Mouse (Mus musculus) ES-E14 (cell line): ENCODE data around the gene Dscam. TPM values are rescaled to one million over a fixed set of nuclear protein-coding genes. Genes with fewer than 3 reads are reported as not detected.

Experiments used
- DNase-seq: peaks from one replicate; pipeline ENCODE4 v3.0.0-alpha.2; 2013; ENCODE audit warnings: low read depth, low spot score
- H3K27ac ChIP-seq: 2 replicates; pipeline ENCODE4 v1.5.1; 2012; ENCODE audit warnings: low read depth, mild to moderate bottlenecking, low read length, moderate library complexity, mixed read lengths; ENCODE audit not compliant: poor library complexity, insufficient read depth, severe bottlenecking
- H3K36me3 ChIP-seq: 2 replicates; pipeline ENCODE4 v1.6.1; 2012; ENCODE audit warnings: mild to moderate bottlenecking, low read length, moderate library complexity, mixed read lengths; ENCODE audit not compliant: control insufficient read depth, poor library complexity, insufficient read depth, severe bottlenecking
- H3K4me1 ChIP-seq, 2 experiments: fragments of 150-350 bp in 1 of 2; sonication (generic) in 1 of 2; 2 replicates each; pipeline ENCODE4 v1.6.1; 2012; ENCODE audit warnings: low read length in 2 of 2, mild to moderate bottlenecking in 1 of 2, mixed read lengths in 1 of 2; ENCODE audit not compliant: control insufficient read depth in 2 of 2, insufficient read depth in 2 of 2, poor library complexity in 1 of 2
- H3K4me3 ChIP-seq, 2 experiments: fragments of 150-350 bp in 1 of 2; sonication (generic) in 1 of 2; 2 replicates each; pipeline ENCODE4 v1.5.1; 2012; ENCODE audit warnings: low read length in 2 of 2, low read depth in 1 of 2, mild to moderate bottlenecking in 1 of 2, mixed read lengths in 1 of 2; ENCODE audit not compliant: insufficient read depth in 1 of 2, poor library complexity in 1 of 2, severe bottlenecking in 1 of 2
- H3K9ac ChIP-seq: 2 replicates; pipeline ENCODE4 v1.6.1; 2012; ENCODE audit warnings: low read depth, mild to moderate bottlenecking, low read length, mixed read lengths; ENCODE audit not compliant: poor library complexity, insufficient read depth, severe bottlenecking
- H3K9me3 ChIP-seq: fragments of 150-350 bp; sonication (generic); 2 replicates; pipeline ENCODE4 v1.6.1; 2012; ENCODE audit warnings: low read depth, mild to moderate bottlenecking, low read length; ENCODE audit not compliant: control insufficient read depth, insufficient read depth
- CHD2 ChIP-seq: IDR thresholded peaks from 2 replicates; pipeline ENCODE4 v1.6.1; 2014; ENCODE audit warnings: mild to moderate bottlenecking, low read depth, low read length, inconsistent platforms
- HCFC1 ChIP-seq: IDR thresholded peaks from 2 replicates; pipeline ENCODE4 v1.6.1; 2012; ENCODE audit warnings: low read length, inconsistent platforms, borderline replicate concordance; ENCODE audit not compliant: insufficient read depth
- MAFK ChIP-seq: IDR thresholded peaks from 2 replicates; pipeline ENCODE4 v1.6.1; 2014; ENCODE audit warnings: mild to moderate bottlenecking, low read depth, low read length, inconsistent platforms; ENCODE audit not compliant: insufficient read depth
- ZC3H11A ChIP-seq: IDR thresholded peaks from 2 replicates; pipeline ENCODE4 v1.6.1; 2012; ENCODE audit warnings: low read depth, mild to moderate bottlenecking, inconsistent platforms, low read length, borderline replicate concordance
- ZNF384 ChIP-seq: IDR thresholded peaks from 2 replicates; pipeline ENCODE4 v1.6.1; 2012; ENCODE audit warnings: low read depth, low read length, inconsistent platforms
- in situ Hi-C, 2 experiments: fragments of 600-800 bp; cut with MboI; formaldehyde crosslinking; loops; one replicate each; pipeline ENCODE4 v1.15.1; 2025; ENCODE audit warnings: low sequenced_read_pairs in 2 of 2, inconsistent platforms in 1 of 2; ENCODE audit not compliant: unreplicated experiment in 2 of 2
- total RNA-seq: library from RNA; depleted of rRNA; stranded (reverse); fragments of 300-350 nt; gene quantifications from 2 replicates; pipeline ENCODE4 v1.2.3, GENCODE M21; 2012

Gene Dscam
- total RNA-seq, 1 experiment = 0.04 TPM

DNA sequence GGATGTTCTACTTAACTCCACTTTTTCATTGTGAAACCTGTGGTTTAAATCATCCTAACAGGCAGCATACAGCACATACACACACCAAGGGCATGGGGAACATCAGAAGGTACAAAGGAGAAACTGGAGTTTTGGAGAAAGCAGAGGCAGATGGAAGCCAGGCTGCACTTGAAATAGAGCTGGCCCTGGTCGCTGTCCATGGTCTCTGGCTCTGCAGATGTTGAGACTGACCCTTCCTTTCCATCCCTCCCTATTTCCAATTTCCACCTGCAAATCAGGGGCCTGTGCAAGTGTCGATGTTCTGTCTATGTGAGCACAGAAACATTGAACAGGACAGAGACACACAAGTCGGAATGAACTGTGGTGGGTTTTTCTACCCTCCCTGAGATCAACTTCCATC is 81.2 kb downstream of the Dscam start:
- in situ Hi-C loops = no loop called here

DNA sequence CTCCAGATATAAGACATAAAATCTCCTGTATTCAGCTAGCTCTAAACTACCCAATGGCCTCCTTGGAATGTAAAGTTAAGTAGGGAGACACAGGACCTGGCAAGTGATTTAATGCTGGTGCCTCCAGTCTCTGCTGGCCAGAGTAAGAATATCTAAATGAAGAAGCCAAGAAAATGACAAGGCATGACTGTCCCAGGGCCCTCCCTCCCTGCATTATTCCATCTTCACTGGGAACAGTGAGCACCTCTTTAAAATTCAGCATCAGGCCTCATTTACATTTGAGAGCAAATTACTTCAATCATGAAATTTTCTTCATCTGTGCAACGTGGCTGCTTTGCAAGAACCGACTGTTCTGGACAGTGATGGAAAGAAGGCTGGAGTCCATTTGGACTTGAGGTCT is 86.9 kb downstream of the Dscam start:
- no peak for TF ChIP-seq CHD2
- TF ChIP-seq ZC3H11A = no peak
- TF ChIP-seq HCFC1 = no peak
- no peak for TF ChIP-seq ZNF384
- no peak for TF ChIP-seq MAFK

More for the DNA sequence above, 81.2 kb downstream of the Dscam start:
- no peak overlapping the region for H3K9ac ChIP-seq
- H3K4me3 ChIP-seq = no peak overlapping the region
- H3K4me1 ChIP-seq = no peaks in the 10 kb centered on the region
- no peak for DNase-seq
- no peak overlapping the region for H3K27ac ChIP-seq
- no peaks in the 10 kb centered on the region for H3K36me3 ChIP-seq
- TF ChIP-seq HCFC1 (no peak), ZNF384 (no peak), MAFK (no peak), ZC3H11A (no peak), CHD2 (no peak)
- no peaks in the 10 kb centered on the region for H3K9me3 ChIP-seq

DNA sequence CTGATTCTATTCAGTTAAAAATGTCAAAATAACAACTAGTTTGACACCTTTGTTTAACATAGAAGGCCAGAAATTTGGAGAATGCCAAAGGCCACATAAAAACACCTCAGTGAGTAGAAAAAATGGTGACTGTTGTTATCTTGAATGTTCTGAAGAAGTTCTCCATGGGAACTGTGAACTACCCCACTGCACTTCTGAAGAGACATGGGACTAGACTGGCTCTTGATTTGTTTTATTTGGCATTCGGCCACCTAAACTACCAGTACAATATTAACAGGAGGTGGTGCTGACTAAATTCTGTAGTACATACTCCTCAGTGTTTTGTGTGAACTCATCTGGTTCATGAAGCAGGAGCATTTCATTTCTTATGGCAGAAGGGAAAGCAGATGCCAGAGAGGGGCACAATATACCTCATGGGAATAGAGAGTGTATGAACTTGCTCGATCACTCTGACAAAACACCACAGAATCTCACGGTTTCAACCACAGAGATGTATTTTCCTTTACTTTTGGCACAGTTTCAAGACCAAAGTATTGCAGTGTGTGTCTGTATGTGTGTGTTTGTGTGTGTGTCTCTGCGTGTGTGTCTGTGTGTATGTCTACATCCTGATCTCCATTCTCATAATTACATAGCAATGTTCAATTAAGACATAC is 94.5 kb downstream of the Dscam start:
- no peak for TF ChIP-seq ZC3H11A
- no peak for TF ChIP-seq MAFK
- no peak for TF ChIP-seq HCFC1
- TF ChIP-seq CHD2 = no peak
- no peak for TF ChIP-seq ZNF384
- DNase-seq = no peak
- Histone ChIP-seq H3K9me3 (no peaks in the 10 kb centered on the region), H3K27ac (no peak overlapping the region), H3K4me1 (no peaks in the 10 kb centered on the region), H3K4me3 (no peak overlapping the region), H3K9ac (no peak overlapping the region), H3K36me3 (no peaks in the 10 kb centered on the region)
- in situ Hi-C loops = no loop called here

More for the DNA sequence above, 86.9 kb downstream of the Dscam start:
- Histone ChIP-seq H3K4me3 (no peak overlapping the region), H3K36me3 (no peaks in the 10 kb centered on the region), H3K9ac (no peak overlapping the region), H3K9me3 (no peaks in the 10 kb centered on the region), H3K4me1 (no peaks in the 10 kb centered on the region), H3K27ac (no peak overlapping the region)
- in situ Hi-C loops = no loop called here
- DNase-seq = no peak

DNA sequence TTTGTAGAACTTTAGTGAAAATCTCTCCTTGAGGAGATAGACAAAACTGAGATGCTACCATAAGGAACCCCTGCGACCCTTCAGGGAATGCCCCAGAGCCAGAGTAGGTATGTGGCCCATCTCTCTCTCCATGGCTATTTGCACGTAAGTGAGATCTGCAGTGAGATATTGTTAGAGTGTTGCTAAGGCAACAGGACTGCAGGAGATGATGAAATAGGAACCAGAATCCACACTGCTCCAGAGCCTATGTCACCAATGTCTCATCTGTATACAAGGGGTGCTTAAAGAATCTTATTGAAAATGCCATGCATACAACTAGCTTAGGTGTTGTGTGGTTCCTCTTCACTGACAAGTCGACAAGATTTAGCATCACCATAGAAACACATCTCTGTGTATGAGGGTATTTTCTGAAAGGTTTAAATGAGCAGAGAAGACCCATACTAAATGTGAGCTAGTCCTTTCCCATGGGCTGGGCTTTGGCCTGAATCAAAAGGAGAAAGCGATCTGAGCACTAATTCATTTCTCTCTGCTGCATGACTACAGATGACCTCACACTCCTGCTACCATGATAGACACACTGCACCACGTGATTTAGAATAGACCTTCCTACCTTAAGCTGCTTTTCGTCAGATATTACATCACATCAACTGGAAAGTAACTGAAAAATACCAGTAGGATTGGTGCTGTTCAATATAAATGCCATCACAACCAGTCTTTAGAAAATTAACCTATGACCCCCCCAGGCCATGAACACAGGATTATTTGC is 95.2 kb downstream of the Dscam start:
- DNase-seq = no peak
- H3K9ac ChIP-seq = no peak overlapping the region
- in situ Hi-C loops = no loop called here
- no peak overlapping the region for H3K27ac ChIP-seq
- no peaks in the 10 kb centered on the region for H3K4me1 ChIP-seq
- H3K4me3 ChIP-seq = no peak overlapping the region
- no peaks in the 10 kb centered on the region for H3K36me3 ChIP-seq
- H3K9me3 ChIP-seq = no peaks in the 10 kb centered on the region
- TF ChIP-seq MAFK (no peak), HCFC1 (no peak), ZC3H11A (no peak), CHD2 (no peak), ZNF384 (no peak)
